Mouse (Mus musculus) liver, adult 2 months (tissue): Measurements from ENCODE around the gene Aqp11. TPM values are rescaled to one million over a fixed set of nuclear protein-coding genes. Genes with fewer than 3 reads are reported as not detected.

Source experiments
- DNase-seq: peaks from one replicate; pipeline ENCODE4 v3.0.0-alpha.2; 2011; ENCODE audit warnings: low read depth, low spot score; ENCODE audit errors: extremely low read depth
- H3K27ac ChIP-seq: fragments of 200-500 bp; replicated peaks from 2 replicates; pipeline ENCODE4 v1.5.1; 2012; ENCODE audit warnings: low read depth, mild to moderate bottlenecking, control low read depth, inconsistent platforms, low read length; ENCODE audit not compliant: insufficient read depth
- H3K27me3 ChIP-seq: fragments of 200-500 bp; 2 replicates; pipeline ENCODE4 v1.6.1; 2012; ENCODE audit warnings: mild to moderate bottlenecking, moderate library complexity, low read length, inconsistent platforms; ENCODE audit not compliant: control insufficient read depth, insufficient read depth
- H3K36me3 ChIP-seq: fragments of 200-500 bp; 2 replicates; pipeline ENCODE4 v1.6.1; 2012; ENCODE audit warnings: low read length, inconsistent platforms; ENCODE audit not compliant: control insufficient read depth, insufficient read depth
- H3K4me1 ChIP-seq: fragments of 200-500 bp; 2 replicates; pipeline ENCODE4 v1.6.1; 2011; ENCODE audit warnings: low read length; ENCODE audit not compliant: control insufficient read depth, insufficient read depth
- H3K4me3 ChIP-seq: fragments of 200-500 bp; 2 replicates; pipeline ENCODE4 v1.5.1; 2011; ENCODE audit warnings: low read depth, mild to moderate bottlenecking, control low read depth, low read length, moderate library complexity; ENCODE audit not compliant: insufficient read depth
- H3K79me2 ChIP-seq: fragments of 200-500 bp; 2 replicates; pipeline ENCODE4 v1.6.1; 2012; ENCODE audit warnings: inconsistent platforms, mild to moderate bottlenecking, low read length, moderate library complexity; ENCODE audit not compliant: control insufficient read depth, insufficient read depth
- H3K9ac ChIP-seq: fragments of 200-500 bp; 2 replicates; pipeline ENCODE4 v1.6.1; 2012; ENCODE audit warnings: low read depth, mild to moderate bottlenecking, control low read depth, inconsistent platforms, low read length
- CTCF ChIP-seq: fragments of 200-500 bp; IDR thresholded peaks from 2 replicates; pipeline ENCODE4 v1.5.1; 2011; ENCODE audit warnings: low read depth, low read length, control low read depth
- POLR2A ChIP-seq: fragments of 200-500 bp; IDR thresholded peaks from 2 replicates; pipeline ENCODE4 v1.6.1; 2011; ENCODE audit warnings: low read length, control low read depth; ENCODE audit not compliant: insufficient read depth; ENCODE audit errors: extremely low read depth
- WGBS: fragments of 180-500 bp; shearing (Covaris S2); methylation state at CpG from one replicate; pipeline ENCODE4 v1.1.7; 2018; 5-methylcytosine and 5-hydroxymethylcytosine counted together
- polyA plus RNA-seq: library from polyadenylated mRNA; depleted of rRNA; stranded (reverse); fragments of >200 nt; gene quantifications from 2 replicates; pipeline ENCODE4 v1.2.3, GENCODE M21; 2012
- total RNA-seq: library from RNA; depleted of rRNA; stranded (reverse); fragments of >200 nt; gene quantifications from 2 replicates; pipeline ENCODE4 v1.2.3, GENCODE M21; 2014

The Aqp11 gene
- total and polyA plus RNA-seq, 2 experiments, result 17.1 to 36.8 TPM

GRCm38 (mm10) chr7:97740948-97741347, 2.9 kb upstream of the Aqp11 start:
- Histone ChIP-seq H3K4me1 (peaks cover 2% of the 10 kb centered on the region; the same call in 1 of the 2 replicates), H3K36me3 (no peaks in the 10 kb centered on the region), H3K27ac (peak overlapping the region; percentile 78), H3K79me2 (peaks cover 4% of the 10 kb centered on the region; the same call in 1 of the 2 replicates), H3K27me3 (no peaks in the 10 kb centered on the region), H3K4me3 (no peak overlapping the region), H3K9ac (no peak overlapping the region)
- peak; percentile 88 for DNase-seq
- no peak for TF ChIP-seq POLR2A
- 0 out of 2 replicates have a peak, but pooled peaks have one; percentile 1 for TF ChIP-seq CTCF
- WGBS, result 18% methylated on average over 10 of the region's 10 CpGs

GRCm38 (mm10) chr7:97737256-97737637, 842 bp downstream of the Aqp11 start:
- Histone ChIP-seq H3K9ac (peak overlapping the region; percentile 85), H3K79me2 (peaks cover 4% of the 10 kb centered on the region; the same call in 1 of the 2 replicates), H3K4me1 (peaks cover 6% of the 10 kb centered on the region), H3K36me3 (no peaks in the 10 kb centered on the region), H3K27me3 (no peaks in the 10 kb centered on the region), H3K4me3 (peak overlapping the region; percentile 72), H3K27ac (peak overlapping the region; percentile 76)
- 4% methylated on average over 12 of the region's 12 CpGs for WGBS
- peak; percentile 60 for DNase-seq
- TF ChIP-seq CTCF, result no peak
- TF ChIP-seq POLR2A, result no peak

- Histone ChIP-seq H3K79me2 (peaks cover 8% of the 10 kb centered on the region), H3K27me3 (no peaks in the 10 kb centered on the region), H3K9ac (peak overlapping the region; percentile 62), H3K4me1 (peaks cover 8% of the 10 kb centered on the region), H3K36me3 (no peaks in the 10 kb centered on the region), H3K4me3 (peak overlapping the region; percentile 42), H3K27ac (peak overlapping the region; percentile 76)
- DNase-seq, result peak; percentile 66
- 27% methylated on average over 4 of the region's 4 CpGs for WGBS
- no peak for TF ChIP-seq CTCF
- no peak for TF ChIP-seq POLR2A
These were observed 2.1 kb downstream of the Aqp11 start for GRCm38 (mm10) chr7:97735886-97736420.

- 25% methylated on average over 8 of the region's 8 CpGs for WGBS
- Histone ChIP-seq H3K36me3 (no peaks in the 10 kb centered on the region), H3K4me3 (peak overlapping the region; percentile 31), H3K27me3 (no peaks in the 10 kb centered on the region), H3K79me2 (peaks cover 8% of the 10 kb centered on the region), H3K9ac (peak overlapping the region; percentile 58; the same call in 1 of the 2 replicates), H3K27ac (peak overlapping the region; percentile 73), H3K4me1 (peaks cover 14% of the 10 kb centered on the region)
- no peak for TF ChIP-seq CTCF
- TF ChIP-seq POLR2A, result no peak
- peak; percentile 81 for DNase-seq
These were observed 3.1 kb downstream of the Aqp11 start for GRCm38 (mm10) chr7:97735021-97735420.

- TF ChIP-seq CTCF (no peak), POLR2A (no peak)
- no peaks in the 10 kb centered on the region for H3K36me3 ChIP-seq
- 87% methylated on average over 5 of the region's 5 CpGs for WGBS
- H3K27me3 ChIP-seq, result no peaks in the 10 kb centered on the region
- H3K27ac ChIP-seq, result no peak overlapping the region
- no peak overlapping the region for H3K4me3 ChIP-seq
- no peak for DNase-seq
- H3K79me2 ChIP-seq, result peaks cover 15% of the 10 kb centered on the region
- peaks cover 12% of the 10 kb centered on the region for H3K4me1 ChIP-seq
- no peak overlapping the region for H3K9ac ChIP-seq
These were observed 4.5 kb downstream of the Aqp11 start for GRCm38 (mm10) chr7:97733606-97734005.

GRCm38 (mm10) chr7:97730427-97730826, 7.7 kb downstream of the Aqp11 start:
- no peak overlapping the region; the same call in 1 of the 2 replicates for H3K27ac ChIP-seq
- H3K4me3 ChIP-seq, result no peak overlapping the region
- H3K79me2 ChIP-seq, result peaks cover 11% of the 10 kb centered on the region
- no peak overlapping the region for H3K9ac ChIP-seq
- TF ChIP-seq CTCF (no peak), POLR2A (no peak)
- H3K4me1 ChIP-seq, result peaks cover 10% of the 10 kb centered on the region
- peak; percentile 88 for DNase-seq
- no peaks in the 10 kb centered on the region for H3K27me3 ChIP-seq
- 44% methylated on average over 3 of the region's 3 CpGs for WGBS
- H3K36me3 ChIP-seq, result peaks cover 7% of the 10 kb centered on the region; the same call in 1 of the 2 replicates
